Mouse (Mus musculus) ES-Bruce4 (cell line): ENCODE measurements around the gene Vwde.

Source experiments
- CTCF ChIP-seq: IDR thresholded peaks from one replicate; pipeline ENCODE4 v1.8.1; 2011; ENCODE audit warnings: low read depth, low read length
- EP300 ChIP-seq: IDR thresholded peaks from 2 replicates; pipeline ENCODE4 v1.6.1; 2011; ENCODE audit warnings: low read depth, low read length; ENCODE audit not compliant: insufficient read depth
- POLR2A ChIP-seq: IDR thresholded peaks from one replicate; pipeline ENCODE4 v1.8.1; 2011; ENCODE audit warnings: low read length; ENCODE audit not compliant: insufficient read depth

GRCm38 (mm10) chr6:13248317-13248969, 23.7 kb upstream of the Vwde start:
- TF ChIP-seq POLR2A = no peak
- no peak for TF ChIP-seq CTCF
- no peak for TF ChIP-seq EP300
